Mouse (Mus musculus): ENCODE measurements around the gene Mcoln1.

The Mcoln1 gene

DNA sequence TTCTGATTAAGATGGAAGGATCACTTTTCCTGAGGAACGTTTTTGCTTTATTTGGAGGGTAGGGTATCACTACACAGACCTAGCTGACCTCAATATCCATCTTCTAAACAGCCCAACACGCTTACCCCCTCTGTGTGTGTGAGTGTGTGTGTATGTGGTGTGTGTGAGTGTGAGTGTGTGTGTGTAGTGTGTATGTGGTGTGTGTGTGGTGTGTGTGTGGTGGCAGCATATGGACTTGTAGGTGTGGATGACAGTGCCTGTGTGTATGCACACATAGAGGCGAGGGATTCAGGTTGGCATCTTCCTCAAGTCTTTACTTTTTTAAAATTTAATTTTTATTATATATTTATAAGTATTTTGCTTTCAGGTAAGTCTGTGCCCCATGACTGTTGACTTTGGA, 1.7 kb upstream of the Mcoln1 start:
- no peak for DNase-seq (ENCODE audit: low spot score)

GRCm38 (mm10) chr8:3499751-3500150, 506 bp upstream of the Mcoln1 start:
- no peak for DNase-seq (ENCODE audit: low spot score)

DNA sequence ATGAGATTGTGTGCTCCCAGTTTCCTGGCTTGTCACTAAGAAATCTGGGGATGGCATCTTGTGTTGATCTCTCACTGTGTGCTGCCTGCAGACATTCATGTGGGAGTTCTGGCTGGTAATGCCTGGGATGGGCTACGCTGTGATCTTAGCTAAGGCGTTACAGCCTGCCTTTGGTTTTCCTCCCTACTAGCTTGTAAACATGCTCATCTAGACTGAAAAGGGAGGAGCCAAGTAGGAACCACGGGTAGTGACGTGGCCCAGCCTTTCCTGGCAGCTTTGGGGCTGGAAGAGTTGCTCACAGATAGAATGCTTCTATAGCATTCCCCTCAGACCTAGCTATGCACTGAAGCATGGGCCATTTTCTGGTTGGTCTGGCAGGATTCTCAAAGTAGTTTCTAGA, 2.0 kb downstream of the Mcoln1 start:
- no peak for DNase-seq (ENCODE audit: low spot score)

DNA sequence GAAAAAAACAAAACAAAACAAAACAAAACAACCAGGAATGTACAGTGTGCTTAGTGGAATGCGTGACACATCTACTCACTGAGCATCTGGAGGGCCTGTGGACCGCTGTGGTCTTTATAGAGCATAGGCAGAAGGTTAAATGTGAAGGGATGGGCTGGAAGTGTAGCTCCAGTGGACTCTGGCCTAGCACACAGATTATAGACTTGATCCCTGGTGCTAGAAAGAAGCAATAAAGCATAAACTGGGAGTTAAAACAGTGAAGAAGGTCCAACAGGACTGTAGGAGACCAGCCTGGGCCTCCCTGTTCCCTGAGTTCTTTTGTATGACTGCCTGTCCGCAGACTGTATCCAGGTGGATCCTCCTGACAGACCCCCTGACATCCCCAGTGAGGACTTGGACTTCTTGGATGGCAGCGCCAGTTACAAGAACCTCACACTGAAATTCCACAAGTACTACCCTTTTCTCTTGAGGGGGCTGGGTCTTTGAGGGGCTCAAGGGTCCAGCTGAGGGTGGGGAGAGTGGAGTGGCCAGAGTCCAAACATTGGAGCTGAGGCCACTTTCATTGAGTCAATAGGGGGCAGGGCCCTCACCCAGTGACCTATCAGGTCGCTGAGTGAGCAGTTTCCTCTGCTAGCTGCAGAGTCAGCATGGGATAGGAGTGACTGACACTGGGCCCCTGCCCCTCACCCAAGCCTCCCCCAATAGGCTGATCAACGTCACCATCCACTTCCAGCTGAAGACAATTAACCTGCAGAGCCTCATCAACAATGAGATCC, 7.9 kb downstream of the Mcoln1 start:
- DNase-seq (ENCODE audit: low spot score), result no peak

GRCm38 (mm10) chr8:3514681-3515247, 14.5 kb downstream of the Mcoln1 start:
- DNase-seq (ENCODE audit: low spot score), result no peak

- peak; percentile 62 for DNase-seq (ENCODE audit: low spot score)
Observed at GRCm38 (mm10) chr8:3515260-3515671, 15.0 kb downstream of the Mcoln1 start, which contains the start of gene Pnpla6. Gene Pnpla6, plus strand, starts transcription at chr8:3515384.

- no peak for DNase-seq (ENCODE audit: low spot score)
Observed at GRCm38 (mm10) chr8:3515771-3516417, 15.6 kb downstream of the Mcoln1 start.

- DNase-seq (ENCODE audit: low spot score), result peak; percentile 81
Observed at GRCm38 (mm10) chr8:3516450-3517116, 16.3 kb downstream of the Mcoln1 start.

DNA sequence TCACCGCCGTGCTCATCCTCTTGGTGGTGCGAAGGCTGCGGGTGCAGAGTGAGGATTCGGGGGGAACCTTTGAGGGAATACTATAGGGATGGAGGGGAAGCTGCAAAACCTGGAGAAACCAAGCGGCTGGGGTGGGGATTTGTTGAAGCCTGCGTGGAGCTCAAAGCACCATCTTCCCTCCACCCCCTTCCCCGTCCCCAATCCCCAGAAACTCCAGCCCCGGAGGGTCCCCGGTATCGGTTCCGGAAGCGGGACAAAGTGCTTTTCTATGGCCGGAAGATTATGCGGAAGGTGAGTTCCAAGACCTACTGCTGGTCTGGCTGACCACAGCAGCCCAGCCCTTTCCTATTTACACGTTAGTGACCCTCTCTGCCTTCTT, 16.8 kb downstream of the Mcoln1 start:
- DNase-seq (ENCODE audit: low spot score), result no peak

DNA sequence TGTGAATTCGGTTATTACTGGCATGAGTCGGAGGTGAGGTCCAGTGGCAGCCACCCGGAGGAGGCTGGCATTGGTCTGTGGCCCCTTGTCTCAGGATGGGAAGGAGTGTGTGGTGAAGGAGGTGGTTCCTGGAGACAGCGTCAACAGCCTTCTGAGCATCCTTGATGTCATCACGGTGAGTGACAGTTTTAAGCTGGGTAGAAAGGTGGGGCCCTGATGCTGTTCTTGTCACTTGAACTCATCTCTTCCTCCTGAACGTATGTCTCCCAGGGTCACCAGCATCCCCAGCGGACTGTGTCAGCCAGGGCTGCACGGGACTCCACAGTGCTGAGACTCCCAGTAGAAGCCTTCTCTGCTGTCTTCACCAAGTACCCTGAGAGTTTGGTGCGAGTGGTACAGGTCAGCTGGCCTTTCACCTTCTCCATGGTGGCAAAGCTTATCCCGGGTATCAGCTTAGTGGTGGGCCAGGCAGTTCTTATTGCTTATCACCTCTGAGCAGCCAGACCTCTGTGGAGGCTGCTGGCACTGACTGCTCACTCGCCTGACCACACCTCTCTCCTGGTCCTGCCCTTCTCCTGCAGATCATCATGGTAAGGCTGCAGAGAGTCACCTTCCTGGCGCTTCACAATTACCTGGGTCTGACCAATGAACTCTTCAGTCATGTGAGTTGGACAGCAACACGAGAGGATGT, 21.9 kb downstream of the Mcoln1 start:
- no peak for DNase-seq (ENCODE audit: low spot score)

DNA sequence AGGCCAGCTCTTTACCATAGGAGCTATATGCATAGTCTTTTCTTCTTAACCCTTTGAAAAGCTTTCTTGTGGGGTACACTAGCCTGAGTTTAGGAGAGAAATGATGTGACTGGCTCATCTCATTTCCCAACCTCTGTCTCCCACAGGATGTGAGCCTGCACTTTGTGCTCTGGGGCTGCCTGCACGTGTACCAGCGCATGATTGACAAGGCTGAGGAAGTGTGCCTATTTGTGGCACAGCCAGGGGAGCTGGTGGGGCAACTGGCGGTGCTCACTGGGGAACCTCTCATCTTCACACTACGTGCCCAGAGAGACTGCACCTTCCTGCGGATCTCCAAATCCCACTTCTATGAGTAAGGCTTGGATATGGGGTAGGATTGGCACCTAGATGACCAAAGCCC, 30.6 kb downstream of the Mcoln1 start:
- no peak for DNase-seq (ENCODE audit: low spot score)

DNA sequence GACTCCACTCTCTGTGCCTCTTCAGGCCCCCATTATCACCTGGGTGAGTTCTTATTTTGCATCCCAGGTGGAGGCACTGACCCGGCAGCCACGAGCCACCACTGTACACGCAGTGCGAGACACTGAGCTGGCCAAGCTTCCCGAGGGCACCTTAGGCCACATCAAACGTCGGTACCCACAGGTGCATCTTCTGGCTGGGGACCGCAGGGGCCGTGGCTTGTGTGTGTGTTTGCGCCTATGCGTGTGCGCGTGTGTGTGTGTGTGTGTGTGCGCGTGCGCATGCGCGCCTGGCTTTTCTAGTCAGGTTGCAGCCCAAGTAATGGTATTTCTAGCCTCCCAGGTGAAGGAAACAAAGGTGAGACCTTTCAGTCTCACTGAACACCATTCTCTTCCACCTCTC, 31.7 kb downstream of the Mcoln1 start:
- no peak for DNase-seq (ENCODE audit: low spot score)

DNA sequence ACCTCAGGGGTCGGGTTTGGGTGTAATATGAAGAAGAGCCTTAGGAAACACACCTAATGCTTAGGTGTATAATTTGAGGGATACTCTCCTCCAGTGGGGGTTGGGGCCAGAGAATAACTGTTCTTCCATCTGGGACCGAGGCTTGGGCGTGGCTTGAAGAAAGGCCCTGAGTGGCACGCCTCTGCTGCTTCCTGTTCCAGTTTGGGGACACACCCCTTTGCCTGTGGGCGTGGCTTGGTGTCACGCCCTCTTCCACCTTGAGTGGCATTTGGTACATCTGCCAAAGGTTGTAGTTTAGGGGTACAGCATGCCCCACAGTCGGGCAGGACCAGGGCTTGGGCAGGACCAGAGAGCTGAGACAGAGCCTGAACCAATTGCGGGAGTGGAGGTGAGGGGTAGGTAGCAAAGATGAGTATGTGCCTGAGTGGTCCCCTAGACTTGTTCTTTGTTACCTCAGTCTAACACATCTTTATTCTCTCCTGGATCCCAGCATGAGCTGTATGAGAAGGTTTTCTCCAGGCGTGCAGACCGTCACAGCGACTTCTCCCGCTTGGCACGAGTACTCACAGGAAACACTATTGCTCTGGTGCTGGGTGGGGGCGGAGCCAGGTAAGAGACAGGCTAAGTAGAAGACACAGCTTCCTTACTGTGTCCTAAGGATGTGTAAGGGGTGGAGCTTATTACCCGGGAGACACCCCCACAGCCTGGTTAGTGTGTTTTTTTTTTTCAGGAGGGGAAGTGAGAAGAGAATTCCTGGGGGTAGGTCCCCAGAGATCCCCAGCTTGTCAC, 36.0 kb downstream of the Mcoln1 start:
- DNase-seq (ENCODE audit: low spot score), result no peak

- no peak for DNase-seq (ENCODE audit: low spot score)
Observed at GRCm38 (mm10) chr8:3536940-3537339, 36.7 kb downstream of the Mcoln1 start.

GRCm38 (mm10) chr8:3537666-3538065, 37.4 kb downstream of the Mcoln1 start:
- DNase-seq (ENCODE audit: low spot score), result no peak

DNA sequence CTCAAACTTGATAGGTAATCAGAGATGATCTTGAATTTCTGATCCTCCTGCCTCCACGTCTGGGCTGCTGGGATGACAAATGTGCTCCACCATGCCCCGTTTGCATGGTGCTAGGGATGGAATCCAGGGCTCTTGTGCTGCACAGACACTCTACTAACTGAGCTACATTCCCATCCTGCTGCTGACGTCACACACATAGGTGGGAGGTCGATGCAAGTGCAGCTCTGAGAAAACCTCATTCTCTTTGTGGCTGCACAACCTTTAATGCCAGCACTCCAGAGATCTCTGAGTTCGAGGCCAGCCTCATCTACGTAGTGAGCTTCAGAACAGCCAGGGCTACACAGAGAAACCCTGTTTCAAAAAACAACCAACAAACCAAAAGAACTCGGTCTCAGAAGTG, 38.9 kb downstream of the Mcoln1 start:
- DNase-seq (ENCODE audit: low spot score), result no peak

GRCm38 (mm10) chr8:3540076-3540475, 39.8 kb downstream of the Mcoln1 start:
- no peak for DNase-seq (ENCODE audit: low spot score)

DNA sequence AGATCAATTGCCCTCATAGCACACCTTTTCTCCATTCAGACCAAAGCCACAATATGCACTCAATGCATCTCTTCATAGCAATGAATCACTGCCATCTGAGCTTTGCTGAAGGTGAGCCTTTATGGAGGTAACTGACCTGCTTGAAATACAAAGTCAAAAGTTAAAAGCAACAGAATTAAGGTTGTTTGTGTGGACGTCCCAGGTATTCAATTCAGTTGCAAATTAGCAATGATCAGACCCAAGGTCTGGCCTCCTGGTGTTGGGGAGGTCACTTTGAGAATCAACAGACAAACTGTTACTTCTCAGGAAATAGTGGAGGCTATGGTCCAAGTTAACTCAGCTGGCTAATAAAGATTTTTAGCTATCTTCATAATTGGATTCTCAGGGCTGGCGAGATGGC, 46.3 kb downstream of the Mcoln1 start:
- no peak for DNase-seq (ENCODE audit: low spot score)

- no peak for DNase-seq (ENCODE audit: low spot score)
Observed at GRCm38 (mm10) chr8:3552240-3552639, 52.0 kb downstream of the Mcoln1 start.

DNA sequence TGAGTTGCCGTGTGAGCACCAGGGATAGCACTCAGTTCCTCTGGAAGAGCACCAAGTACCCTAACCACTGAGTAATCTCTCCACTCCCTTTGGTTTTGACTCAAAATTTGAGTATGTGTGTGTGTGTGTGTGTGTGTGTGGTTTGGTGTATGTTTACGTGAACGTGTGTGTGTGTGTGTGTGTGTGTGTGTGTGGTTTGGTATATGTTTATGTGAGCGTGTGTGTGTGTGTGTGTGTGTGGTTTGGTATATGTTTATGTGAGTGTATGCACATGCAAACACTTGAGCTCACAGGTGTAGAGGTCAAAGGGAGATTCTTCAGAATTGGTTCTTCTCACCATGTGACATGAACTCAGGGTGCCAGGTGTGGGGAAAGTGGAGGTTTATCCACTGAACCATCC, 55.9 kb downstream of the Mcoln1 start:
- DNase-seq (ENCODE audit: low spot score), result no peak

All from urinary bladder, postnatal 10 days (tissue).